Mouse (Mus musculus) Muller cell, postnatal 12 days (primary cell): ENCODE results near the gene Akap13.
"Not testable (repeated sequence)": the region's sequence is repeated elsewhere in the genome, so short reads cannot be mapped to it uniquely, and the experiment has no call there.

Source experiments
- DNase-seq: peaks from one replicate; pipeline ENCODE4 v3.0.0-alpha.2; 2015; ENCODE audit errors: inconsistent ontology term

Gene Akap13

GRCm38 (mm10) chr7:75791092-75791837 is 335.9 kb downstream of the Akap13 start:
- not testable (repeated sequence) for DNase-seq

DNA sequence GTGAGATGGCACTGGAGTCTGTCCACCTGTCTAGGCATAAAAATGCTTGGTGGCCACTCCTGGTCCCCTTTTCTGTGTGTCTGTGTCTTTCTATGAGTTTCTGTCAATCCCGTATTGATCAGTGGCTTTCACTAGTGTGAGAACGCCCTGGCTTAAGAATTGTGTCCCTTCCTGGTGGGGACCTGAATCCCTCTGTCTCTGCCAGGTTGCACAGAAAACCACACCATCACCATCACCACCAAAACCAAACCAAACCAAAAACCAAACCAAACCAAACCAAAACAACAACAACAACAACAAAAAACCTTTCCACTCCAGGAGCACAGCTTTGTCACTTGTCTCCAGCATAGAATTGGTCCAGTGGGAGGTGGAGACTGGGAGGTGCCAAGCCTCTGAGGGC is 337.8 kb downstream of the Akap13 start:
- DNase-seq: no peak

DNA sequence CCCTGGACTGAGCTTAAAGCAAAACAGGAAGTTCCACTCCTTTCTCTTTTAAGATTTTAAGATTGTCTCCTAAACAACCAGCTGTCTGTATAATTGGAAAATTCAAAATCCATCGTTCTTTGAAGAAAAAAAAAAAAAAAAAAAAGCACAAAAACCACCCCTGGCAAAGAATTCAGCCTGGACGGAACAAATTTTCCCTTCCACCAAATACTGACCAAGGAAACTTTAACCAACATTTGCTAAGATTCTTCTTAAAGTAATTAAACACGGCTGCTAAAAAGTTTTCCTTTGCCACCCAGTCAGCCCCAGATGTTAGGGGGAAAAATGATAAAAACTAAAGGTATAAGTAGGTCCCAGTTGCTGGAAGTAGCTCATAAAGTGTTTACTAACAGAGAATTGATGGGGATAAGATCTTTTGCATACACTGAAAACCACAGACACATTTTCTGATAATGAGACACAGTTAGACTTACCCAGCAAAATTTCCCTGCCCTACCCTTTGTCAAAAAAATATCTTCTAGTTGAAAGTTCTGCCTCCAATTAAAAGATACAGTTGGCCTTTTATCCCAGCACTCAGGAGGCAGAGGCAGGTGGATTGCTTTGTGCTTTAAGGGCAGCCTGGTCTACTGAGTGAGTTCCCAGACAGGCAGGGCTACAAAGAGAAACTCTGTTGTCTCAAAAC is 338.5 kb downstream of the Akap13 start:
- DNase-seq: peak; percentile 32

DNA sequence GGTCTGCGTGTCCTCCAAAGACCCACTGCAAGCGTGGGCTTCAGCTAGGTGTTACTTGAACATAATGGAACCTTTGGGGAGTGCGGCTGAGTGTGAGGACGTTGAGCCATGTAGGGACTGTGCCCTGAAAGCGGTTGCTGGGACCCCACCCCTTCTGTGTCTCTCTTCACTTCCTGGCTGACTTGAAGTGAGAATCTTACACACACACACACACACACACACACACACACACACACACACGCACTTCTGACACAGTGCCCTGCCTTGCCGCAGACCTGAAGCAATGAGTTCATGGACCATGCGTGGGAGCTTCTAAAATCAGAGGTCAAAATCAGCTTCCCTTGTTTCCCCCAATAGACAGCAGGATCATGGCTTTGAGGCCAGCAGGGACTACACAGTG is 339.8 kb downstream of the Akap13 start:
- no peak for DNase-seq

DNA sequence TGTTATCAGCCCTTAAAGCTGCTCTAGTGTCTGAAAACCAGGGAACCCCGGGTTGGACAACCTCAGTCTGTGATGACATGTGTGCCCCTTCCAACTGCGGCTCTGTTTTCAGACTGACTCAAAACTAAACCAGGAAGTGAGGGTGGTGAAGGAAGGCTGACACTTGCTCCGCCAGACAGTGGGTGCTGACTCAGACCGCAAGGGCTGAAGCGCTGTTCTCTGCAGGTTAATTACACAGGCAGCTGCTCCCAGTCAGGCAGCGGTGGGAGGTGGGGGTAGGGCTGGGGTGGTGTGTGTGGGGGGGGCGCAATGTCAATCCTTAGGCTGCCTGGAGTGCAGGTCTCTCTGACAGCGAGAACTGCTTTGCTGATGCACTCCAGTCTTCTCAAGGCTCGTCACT is 341.1 kb downstream of the Akap13 start:
- DNase-seq: peak; percentile 34

- no peak for DNase-seq
These were observed 345.2 kb downstream of the Akap13 start for GRCm38 (mm10) chr7:75800530-75800929.

GRCm38 (mm10) chr7:75801022-75801421 is 345.7 kb downstream of the Akap13 start:
- DNase-seq: no peak

DNA sequence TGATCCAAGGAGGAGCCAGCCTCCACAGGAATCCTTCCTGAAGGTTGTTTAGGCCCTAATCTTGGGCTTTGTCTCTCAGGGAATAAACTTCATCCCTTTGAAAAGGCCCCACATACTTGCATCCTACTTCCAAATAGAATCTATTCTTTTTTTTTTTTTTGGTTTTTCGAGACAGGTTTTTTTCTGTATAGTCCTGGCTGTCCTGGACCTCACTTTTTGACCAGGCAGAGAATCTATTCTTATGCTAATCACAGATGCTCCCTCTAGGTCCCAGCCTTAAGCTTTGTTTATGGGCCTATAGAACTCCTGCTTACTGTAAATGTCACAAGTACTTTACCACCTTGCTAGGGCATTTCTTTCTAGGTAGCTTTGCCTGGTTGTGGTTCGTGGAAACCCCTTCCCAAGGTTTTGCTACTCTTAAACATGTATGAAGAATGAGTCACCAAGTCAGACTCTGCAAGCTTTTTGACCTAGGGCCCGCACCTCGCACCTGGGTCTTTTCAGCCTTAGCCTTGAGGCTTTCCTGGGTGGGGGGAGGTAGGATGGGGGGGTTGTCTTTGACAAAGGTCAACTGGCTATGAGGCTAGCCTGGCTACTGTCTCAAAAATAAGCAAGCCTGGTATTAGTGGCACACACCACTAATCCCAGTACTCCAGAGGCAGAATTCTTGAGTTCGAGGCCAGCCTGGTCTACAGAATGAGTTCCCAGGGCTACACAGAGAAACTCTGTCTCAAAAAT is 346.5 kb downstream of the Akap13 start:
- DNase-seq: no peak

DNA sequence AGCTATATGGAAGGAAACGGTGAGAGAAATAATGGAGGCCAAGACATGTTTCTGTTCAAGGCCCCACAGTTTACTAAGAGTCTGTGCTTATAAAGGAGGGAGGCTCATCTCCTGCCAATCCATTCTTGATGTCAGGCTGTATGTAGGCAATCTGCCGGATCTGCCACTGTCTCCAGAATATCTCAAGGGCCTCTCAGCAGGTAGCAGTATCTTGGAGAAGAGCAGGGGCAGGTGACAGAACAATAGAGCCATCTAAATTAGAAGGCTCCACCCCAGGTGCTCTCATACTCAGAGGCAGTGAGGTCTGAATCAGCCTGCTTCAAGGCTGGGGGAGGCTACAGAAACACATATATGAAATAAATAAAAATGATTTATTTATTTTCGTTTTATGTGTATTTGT is 347.6 kb downstream of the Akap13 start:
- no peak for DNase-seq
